Mouse (Mus musculus): ENCODE measurements at regions not wholly inside any gene's neighbourhood (a gene's known extent, or its start where the extent isn't known, plus 50 kb on each side); places are given as distances from the start of the nearest gene placed in this dataset.

GRCm38 (mm10) chr8:92081900-92082299 lies 275.5 kb upstream of the Irx5 start:
- TF ChIP-seq CTCF (conservative IDR thresholded peaks at IDR 0.05; ENCODE audit: insufficient read depth, insufficient read length, low read depth, low read length): no peak
- no peak for TF ChIP-seq POLR2A (IDR thresholded peaks at IDR 0.05; ENCODE audit: low read depth, low read length)

Data from kidney, adult 2 months (tissue).